Mouse (Mus musculus): ENCODE measurements around the gene Cpeb2. TPM values are rescaled to one million over a fixed set of nuclear protein-coding genes. Genes with fewer than 3 reads are reported as not detected.

The Cpeb2 gene
- polyA plus RNA-seq, 2 experiments = 0.86 to 1.1 TPM

GRCm38 (mm10) chr5:43338771-43339475, 106.0 kb downstream of the Cpeb2 start:
- Histone ChIP-seq H3K36me3 (replicated peaks; ENCODE audit: control insufficient read depth, insufficient read depth, low read depth) (no peaks in the 10 kb centered on the region), H3K4me1 (replicated peaks; ENCODE audit: control insufficient read depth in 2 of 2, insufficient read depth in 2 of 2, low read length in 1 of 2) (no peaks in the 10 kb centered on the region), H3K27ac (no peak overlapping the region), H3K27me3 (ENCODE audit: control insufficient read depth, insufficient read depth, low read length) (no peaks in the 10 kb centered on the region), H3K4me3 (ENCODE audit: insufficient read depth in 1 of 2, low read depth in 2 of 2, low read length in 2 of 2) (no peak overlapping the region), H3K9me3 (ENCODE audit: control insufficient read depth, low read length) (no peaks in the 10 kb centered on the region), H3K4me2 (ENCODE audit: low read depth) (no peak overlapping the region), H3K9ac (replicated peaks) (no peak overlapping the region)
- WGBS (ENCODE audit: insufficient replicate concordance) = 62% methylated on average over 10 of the region's 10 CpGs
- DNase-seq (ENCODE audit: low read depth in 3 of 3, low spot score in 3 of 3) (no peak), ATAC-seq (ENCODE audit: insufficient read depth) (no peak)
- TF ChIP-seq CTCF (IDR thresholded peaks at IDR 0.05; ENCODE audit: low read depth) = no peak
- no peak for TF ChIP-seq EP300 (IDR thresholded peaks at IDR 0.05; ENCODE audit: low read depth)
